Mouse (Mus musculus) embryo, embryonic 10.5 days (tissue): ENCODE measurements around the gene Krtap5-1.
"Not testable (repeated sequence)": the region's sequence is repeated elsewhere in the genome, so short reads cannot be mapped to it uniquely, and the experiment has no call there.

ENCODE experiments used
- DNase-seq: peaks from one replicate; pipeline ENCODE4 v3.0.0-alpha.2; 2015; ENCODE audit warnings: low spot score

Gene Krtap5-1

DNA sequence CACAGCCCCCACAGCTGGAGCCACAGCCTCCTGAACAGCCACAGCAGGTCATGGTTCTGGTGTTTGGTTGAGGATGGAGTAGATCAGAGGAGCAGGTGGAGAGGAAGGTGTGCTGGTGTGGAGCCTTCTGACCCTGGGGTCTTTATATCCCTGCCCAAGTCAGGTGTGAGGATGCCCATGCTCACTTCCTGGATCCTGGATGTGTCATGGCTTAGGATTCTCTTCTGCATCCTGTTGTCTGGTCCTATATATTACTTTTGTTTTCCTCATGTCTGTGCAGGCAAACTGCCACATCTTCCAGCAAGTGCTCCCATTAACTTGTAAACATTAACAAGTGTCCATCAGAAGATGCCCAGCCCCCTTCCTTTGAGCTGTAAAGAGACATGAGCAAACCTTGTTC is at the start of gene Krtap5-1:
Gene Krtap5-1, minus strand, starts transcription at position 101 of the 400 bp plus-strand sequence.
- DNase-seq = not testable (repeated sequence)

DNA sequence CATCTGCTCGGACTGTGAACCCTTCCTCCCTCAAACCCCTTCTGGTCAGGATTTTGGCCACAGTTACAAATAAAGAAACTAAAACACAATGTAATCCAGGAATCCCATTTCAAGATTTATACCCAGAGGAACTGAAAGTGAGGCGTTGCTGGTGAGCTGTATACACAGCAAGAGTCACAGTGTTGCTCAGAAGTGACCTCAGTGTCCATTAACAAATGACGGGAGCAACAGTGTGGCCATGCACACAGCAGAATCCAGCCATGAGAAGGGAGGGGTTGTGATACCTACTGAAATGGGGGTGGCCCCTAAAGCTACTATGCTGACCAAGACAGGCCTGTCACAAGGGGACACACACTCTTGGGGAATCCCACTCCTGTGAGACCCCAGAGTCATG is 45.3 kb upstream of the Krtap5-1 start:
- no peak for DNase-seq

DNA sequence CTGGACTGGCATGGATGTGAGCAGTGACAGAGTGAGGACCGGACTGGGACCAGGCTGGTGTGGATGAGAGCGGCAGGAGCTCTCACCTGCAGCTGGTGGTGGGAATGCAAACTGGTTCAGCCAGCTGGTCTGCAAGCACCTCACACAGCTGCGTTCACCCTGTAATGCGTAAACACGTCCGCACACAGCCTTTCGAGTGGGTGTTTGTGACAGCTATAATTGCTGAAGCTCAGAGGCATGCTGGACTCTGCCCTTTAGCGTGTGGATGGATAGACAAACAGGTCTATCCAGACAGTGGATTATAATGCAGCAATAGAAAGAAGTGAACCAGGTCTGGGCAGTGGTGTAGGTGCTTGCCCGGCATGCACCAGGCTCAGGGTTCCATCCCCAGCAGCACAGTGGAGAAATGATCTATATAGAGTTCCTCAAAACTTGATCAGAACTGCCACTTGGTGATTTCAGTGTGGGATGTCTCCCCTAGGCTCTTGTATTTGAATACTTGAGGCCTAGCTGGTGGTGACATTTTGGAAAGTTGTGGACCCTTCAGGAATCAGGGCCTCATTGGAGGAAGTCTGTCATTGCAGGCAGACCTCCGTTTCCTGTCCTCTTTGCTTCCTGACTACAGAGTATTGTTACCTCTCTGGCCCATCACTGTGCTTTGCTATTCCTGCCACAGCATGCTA is 44.8 kb upstream of the Krtap5-1 start:
- no peak for DNase-seq

DNA sequence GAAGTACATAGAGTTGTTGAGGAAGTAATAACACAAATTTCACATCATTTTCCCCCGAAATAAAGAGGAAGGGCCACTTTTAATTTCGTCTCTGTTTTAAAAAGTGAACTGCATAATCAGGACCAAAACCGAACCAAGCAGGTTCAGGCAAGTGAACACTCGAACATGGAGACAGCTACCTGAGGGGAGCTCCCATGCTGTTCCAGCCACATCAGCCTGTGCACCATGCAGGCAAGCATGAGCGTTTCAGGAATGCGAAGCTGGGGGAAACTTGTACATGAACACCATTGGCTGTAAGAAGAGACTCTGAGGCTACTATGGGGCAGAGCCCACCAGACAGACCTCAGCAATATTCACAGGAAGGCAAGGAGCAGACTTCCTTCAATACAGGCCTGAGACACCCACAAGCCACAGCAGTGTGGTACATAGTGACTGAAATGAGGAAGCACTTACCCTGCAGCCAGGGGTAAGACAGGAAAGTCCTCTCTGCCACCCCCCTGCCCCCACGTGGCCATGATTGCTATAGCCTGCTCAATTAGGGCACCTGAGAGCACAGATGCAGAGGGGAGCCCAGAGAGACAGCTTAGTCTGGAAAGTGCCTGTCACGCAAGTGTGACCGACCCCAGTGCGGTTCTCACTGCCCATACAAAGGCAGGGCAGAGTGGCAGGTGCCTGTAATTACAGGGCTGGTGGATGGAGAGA is 43.5 kb upstream of the Krtap5-1 start:
- no peak for DNase-seq

DNA sequence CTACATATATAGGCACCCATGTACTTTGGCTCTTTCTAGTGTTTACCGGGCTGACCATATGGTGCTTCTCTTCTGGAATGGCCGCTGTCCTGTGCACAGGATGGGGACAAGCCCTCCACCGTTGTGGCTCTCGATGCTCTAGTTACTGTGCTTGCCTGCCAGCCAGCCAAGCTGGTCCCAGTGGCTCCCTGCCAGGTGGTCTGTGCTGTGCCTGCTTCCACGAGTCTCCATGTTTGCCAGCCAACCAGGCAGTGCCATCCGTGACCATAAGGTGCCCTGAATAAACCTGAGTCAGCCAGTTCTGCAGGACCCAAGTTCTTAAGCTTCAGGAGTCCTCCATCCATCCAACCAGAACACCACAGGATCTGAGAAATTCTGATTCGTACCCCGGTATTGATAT is 38.2 kb upstream of the Krtap5-1 start:
- DNase-seq = no peak

DNA sequence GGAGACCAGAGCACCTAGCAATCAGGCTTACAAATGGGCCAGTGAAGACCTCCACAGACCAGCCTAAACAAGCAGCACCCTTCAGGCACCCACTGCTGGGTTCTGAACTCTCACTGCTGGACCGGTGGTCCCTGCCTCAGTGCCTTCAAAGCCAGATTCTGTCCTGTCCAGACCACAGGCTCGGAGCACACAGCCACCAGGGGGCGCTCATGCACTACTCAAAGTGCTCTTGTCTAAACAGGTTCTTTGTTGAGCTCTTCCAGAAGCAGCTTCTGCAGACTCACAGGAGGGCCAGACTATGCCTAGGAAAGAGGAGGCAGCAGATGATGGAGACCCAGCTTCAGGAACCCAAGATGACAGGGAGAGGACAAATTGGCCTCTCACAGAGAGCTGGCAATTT is 37.3 kb upstream of the Krtap5-1 start:
- DNase-seq = peak; percentile 97

DNA sequence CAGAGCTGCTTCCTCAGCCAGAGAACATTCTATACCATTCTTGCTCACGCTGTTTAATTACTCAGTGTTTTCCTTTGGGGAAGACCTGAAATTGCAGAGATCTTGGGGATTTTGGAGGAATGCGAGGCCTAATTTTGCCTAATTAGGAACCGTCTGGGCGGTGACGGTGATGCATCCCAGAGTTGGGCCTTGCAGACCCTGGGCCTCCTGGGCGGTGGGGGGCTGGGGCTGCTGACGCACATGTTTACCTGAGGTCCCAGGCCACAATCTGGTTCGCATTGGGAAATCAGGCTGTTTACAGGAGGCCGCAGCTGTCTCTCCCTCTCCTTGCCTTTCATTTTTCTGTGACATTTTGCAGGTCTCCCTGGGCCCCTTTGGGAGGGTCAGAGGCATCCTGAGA is 35.8 kb upstream of the Krtap5-1 start:
- not testable (repeated sequence) for DNase-seq

DNA sequence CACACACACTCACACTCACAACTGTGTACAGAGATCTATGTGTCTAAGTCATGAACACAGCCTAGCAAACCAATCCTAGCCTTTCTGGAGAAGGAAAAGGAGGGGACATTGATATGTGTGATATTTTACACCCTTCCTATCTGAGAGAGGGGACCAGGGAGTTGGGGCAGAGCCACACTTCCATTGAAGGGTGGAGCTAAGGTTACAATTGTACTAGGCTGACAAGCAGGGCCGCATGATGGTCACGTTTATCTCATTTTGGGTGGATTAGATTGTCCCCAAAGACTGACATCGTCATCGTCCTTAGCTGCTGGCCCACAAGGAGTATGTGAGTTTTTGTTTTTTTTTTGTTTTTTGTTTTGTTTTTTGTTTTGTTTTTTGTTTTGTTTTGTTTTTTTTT is 34.4 kb upstream of the Krtap5-1 start:
- DNase-seq = no peak

DNA sequence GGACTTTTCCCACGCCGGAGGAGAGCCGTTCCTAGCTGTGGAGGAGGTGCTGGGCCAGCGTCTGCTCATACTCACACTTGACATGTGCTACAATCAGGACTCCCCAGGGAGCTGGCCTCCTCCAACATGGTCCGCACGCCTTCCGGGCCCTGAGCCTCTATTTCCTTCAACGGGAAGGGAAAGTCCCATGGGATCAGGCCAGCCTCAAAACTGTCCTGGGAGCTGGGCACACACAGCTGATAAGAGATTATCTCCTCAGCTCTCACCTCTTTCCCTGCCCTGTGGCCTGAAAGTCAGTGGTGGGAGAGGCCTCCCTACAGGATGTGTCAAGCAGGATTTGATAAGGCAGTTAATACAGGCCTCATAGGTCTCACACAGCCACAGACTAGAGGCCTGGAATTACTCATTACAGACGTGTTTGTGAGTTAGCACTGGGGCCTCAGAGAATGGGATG is 33.4 kb upstream of the Krtap5-1 start:
- DNase-seq = peak; percentile 33

DNA sequence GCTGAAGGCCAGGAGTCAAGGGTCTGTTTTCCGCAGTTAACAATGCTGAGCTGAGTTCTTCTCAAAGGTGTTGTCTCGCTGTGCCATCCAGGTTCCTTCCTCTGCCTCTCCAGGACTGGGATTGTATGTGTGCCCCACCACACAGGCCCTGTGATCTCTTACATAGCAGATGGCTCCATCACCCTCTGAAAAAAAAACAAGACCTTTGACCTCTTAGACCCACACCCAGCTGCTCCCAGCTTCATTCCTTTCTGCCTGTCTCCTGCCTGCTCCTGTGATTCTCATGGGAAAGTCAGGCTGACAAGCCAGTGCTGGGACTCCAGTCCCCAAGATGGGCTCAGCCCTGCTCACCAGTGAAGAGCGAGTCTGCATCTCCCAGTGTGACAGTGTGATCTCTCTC is 31.6 kb upstream of the Krtap5-1 start:
- peak; percentile 64 for DNase-seq

DNA sequence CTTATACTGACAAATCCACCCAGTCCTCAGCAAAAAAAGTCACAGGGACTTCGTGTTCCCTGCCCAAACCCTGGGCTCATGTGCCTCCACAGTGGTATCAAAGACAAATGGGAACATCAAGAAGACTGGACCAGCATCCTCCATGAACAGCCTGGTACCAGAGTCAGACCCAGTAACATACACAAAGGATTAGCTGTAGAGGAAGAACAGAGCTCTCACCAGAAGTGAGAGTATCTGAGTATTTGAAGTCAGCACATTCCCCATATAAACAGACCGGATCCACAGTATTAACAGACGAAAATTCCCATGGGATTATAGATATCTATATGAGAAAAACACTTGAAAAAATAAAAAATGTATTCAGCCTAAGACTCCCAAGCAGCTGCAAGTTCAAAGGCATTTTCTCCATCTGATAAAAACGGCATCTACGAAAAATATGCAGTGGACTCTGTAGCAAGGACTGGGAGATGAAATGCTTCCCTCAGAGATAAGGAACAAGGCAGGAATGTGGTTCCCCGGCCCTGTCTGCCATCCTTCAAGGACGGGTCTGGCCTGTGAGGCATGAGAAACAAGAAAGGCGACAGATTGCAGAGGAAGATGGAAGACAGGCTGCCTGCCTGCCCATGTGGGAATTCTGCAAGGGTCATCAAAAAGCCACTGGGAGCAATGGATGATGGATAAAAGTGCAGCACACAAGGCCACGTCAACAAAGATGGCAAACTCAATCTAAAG is 30.0 kb upstream of the Krtap5-1 start:
- DNase-seq = peak; percentile 39

DNA sequence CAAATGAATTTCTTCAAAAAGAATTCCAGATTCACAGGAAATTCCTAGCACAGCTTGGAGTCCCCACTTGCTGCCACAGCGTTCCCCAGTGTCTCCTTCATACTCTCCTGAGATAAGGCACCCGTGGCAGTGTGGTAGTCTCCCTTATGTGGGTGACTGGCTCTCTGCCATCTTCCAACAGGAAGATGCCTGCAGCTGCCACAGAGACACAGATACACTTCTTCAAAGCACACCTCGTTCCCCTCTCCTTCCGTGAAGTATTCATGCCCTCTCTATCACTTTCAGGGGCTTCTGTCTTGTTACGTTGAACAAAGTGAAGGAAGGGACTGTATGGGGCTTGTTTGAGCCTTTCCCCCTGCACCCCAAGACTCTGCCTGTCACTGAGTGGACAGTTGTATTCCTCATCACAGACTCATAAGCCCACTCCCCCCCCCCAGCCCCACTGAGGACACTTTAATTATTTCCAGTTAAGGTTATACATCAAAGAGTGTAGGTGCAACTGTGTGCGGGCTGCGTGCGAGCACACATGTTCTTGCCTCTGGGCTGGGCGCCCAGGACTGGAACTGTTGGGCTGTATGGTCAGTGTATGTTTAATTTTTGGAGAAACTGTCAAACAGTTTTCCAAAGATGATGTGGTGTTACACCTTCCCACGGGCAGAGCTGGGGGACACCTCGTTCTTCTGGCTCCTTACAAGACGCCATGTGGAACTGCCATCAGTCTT is 26.6 kb upstream of the Krtap5-1 start:
- no peak for DNase-seq

DNA sequence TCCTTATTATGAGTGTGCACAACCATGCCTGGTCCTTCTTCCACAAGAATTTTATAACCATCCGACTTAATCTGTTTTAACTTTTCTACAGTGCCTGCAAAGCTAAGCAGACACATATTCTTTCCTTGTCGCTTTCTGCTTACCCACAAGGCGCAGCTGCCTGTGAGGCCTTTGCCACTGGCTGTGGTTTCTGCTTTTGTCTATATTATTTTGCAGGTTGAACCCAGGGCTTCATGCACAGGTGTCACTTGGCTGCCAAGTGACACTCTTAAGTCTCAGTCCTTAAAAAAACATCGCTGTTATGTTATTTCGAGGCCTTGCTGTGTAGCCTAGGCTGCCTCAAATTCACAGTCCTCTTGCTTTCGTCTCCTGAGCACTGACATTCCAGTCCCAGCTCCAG is 25.7 kb upstream of the Krtap5-1 start:
- no peak for DNase-seq

DNA sequence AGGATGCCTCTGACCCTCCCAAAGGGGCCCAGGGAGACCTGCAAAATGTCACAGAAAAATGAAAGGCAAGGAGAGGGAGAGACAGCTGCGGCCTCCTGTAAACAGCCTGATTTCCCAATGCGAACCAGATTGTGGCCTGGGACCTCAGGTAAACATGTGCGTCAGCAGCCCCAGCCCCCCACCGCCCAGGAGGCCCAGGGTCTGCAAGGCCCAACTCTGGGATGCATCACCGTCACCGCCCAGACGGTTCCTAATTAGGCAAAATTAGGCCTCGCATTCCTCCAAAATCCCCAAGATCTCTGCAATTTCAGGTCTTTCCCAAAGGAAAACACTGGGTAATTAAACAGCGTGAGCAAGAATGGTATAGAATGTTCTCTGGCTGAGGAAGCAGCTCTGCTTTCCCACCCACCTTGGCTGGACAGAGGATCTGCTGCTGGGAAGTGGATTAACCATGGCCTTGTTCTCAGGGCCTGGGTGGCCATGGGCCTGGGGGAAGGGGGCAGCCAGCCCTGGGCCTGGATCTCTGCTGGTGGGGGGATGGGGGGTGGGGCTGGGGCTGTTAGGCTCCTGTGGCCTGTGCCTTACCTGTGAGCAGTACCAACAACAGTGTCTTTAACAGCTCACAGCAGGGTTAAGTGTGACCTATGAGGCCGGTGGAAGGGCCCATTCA is 24.9 kb upstream of the Krtap5-1 start:
- DNase-seq = not testable (repeated sequence)

DNA sequence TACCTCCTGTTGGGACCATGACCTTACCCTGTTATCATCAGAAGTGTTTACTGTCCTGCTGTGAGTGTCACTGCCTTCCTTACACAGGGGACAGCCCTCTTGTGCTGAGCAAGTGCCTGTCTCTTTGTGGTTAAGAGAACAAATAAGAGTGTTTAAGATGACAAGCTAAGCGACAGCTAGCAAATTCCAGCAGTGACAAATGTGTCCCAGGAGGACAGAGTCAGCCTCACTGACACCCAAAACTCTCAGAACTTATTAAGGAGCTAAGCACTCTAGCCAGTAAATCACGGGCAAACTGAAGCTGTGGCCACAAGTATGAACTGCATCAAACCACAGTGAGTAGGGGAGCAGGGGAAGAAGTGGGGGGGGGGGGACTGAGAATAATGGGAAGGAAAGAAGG is 24.0 kb upstream of the Krtap5-1 start:
- DNase-seq = no peak

DNA sequence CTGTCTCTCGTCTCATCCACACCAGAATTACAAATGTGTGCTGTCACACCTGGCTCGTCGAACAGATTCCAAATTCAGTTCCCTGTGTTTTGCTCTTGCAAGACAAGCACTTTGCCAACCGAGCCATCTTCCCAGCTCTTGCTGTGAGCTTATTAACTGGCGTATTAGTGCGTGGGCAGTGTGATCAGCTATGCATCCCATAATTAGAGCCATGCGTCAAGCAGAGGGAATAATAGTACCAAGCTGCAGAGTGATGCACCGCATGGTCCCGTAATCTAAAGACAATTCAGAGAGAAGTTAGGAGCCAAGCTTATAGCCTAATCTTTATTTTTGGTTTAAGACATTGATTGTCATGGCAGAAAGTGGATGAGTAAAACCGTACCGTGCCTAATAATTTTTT is 22.2 kb upstream of the Krtap5-1 start:
- no peak for DNase-seq

DNA sequence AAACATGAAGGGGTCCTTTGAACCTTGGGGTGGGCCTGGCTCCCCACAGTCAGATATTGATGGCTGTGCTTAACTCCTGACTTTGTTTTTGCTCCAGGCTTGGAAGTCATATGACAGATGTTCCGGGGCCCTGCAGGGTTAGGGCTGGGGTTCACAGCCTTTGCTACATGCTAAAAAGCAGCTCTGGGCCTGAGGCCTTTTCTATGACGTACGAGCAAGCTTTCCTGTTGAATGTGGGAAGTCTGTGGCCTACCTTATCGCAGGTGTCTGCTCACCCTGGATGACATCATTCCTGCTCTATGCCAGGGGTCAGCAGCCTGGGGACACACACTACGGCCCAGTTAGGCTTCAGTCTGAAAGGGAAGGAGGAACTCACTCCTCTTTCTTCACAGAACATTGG is 20.3 kb upstream of the Krtap5-1 start:
- DNase-seq = peak; percentile 46

DNA sequence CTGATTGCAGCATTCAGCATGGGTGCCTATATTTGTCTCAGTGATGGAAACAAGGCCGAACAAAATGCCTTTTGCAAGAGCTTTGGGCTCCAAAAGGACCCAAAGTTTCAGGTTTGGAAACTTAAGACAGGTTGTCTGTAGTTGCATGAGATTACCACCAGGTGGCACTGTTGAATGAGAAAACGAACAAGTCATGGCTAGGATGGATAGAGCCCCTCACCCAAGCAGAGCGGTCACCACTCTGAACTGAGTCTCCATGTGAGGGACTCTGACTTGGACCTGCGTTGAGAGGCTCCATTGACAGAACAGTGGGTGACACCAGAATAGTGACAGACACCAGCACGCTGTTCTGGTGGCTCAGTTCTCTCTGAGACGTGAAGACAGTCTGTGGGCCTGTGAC is 19.6 kb upstream of the Krtap5-1 start:
- DNase-seq = peak; percentile 81

DNA sequence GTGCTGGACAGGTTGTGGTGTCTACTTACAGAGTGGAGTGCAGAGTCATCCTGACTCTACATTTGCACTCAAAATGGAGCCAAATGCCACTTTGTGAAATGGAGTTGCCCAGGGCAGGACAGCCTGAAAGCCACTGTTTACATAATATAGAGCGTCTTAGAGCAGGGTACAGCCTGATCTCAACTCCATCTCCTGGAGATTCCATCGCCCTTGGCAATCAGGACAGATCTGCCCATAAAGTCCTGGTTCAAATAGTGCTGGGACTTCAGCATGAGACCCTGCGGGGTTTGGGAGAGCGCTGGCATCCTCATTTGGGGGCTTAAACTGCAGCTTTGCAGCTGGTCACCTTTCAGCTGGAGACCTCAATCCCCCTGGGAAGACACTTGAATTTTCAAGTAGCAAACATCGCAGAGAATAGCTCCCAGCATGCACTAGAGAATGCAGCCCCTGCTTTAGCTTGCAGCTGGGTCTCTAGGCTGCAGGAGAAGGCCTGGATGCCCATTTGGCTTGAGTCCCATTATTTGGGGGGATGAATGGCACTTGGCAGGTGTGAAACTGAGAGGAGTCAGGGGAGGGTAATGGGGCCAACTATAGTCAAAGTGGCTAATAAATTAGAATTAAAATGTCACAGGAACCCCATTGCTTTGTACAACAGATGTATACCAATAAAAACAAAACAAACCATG is 17.8 kb upstream of the Krtap5-1 start:
- DNase-seq = no peak

DNA sequence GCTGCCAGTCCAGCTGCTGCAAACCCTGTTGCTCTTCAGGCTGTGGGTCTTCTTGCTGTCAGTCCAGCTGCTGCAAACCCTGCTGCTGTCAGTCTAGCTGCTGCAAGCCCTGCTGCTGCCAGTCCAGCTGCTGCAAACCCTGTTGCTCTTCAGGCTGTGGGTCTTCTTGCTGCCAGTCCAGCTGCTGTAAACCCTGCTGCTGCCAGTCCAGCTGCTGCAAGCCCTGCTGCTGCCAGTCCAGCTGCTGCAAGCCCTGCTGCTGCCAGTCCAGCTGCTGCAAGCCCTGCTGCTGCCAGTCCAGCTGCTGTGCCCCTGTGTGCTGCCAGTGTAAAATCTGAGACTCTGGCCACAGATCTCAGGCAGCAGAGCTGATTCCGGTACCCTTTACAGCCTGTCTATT is 7.0 kb upstream of the Krtap5-1 start:
- DNase-seq = not testable (repeated sequence)

DNA sequence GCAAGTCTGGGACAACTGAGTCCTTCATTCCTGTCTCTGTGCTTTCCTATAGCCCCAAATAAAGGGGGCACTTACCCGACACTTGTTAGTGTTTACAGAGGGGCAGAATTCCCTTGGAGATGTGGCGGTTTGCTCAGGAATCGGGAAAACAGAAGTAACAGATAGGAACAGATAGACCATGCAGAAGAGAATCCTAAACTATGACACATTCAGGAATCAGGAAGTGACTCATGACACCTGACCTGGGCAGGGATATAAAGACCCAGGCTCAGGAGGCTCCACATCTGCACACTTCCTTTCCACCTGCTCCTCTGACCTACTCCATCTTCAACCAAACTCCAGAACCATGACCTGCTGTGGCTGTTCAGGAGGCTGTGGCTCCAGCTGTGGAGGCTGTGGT is 6.3 kb upstream of the Krtap5-1 start, which contains the start of gene Krtap5-4:
Gene Krtap5-4, plus strand, starts transcription at position 301 of the 400 bp plus-strand sequence.
- no peak for DNase-seq
